Mouse (Mus musculus): ENCODE results near the gene Trim67.
"Not testable (repeated sequence)": the region's sequence is repeated elsewhere in the genome, so short reads cannot be mapped to it uniquely, and the experiment has no call there.

The Trim67 gene

DNA sequence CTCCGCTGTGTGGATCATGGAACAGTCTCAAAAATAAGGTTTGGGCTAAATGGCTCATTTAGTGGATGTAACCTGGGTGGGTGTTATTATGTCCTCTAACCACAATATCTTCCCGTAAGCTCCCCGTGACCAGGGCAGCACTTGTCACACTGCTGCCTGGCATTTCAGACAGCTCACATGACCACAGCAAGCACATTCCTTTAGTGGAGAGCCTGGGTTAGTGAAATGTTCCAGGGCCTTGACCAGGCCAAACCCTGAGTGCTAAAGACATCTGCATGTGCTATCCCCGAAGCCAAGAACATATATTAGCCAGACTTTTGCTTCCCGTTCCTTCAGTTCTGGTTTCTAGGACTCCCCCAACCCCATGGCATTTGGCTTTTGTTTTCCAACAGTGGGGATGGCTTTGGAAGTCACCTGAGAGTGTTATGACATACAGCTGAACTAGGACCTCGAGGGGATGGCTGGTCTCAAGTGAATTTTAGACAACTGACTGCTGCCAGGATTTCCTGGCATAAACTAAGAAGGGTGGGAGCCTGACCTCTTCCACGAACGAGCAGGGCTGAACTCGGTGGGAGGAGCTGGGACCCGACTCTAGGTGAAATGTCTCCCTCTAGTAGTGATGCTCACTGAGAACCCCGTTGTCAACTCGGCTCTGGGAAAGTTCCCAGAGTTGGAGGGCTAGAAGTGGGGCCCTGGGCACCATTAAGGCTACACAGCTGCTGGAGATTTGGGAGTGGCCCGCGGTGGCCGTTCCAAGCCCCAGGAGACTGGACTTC, 40.7 kb downstream of the Trim67 start:
- peak; percentile 50 for DNase-seq (ENCODE audit: low spot score)

- no peak for DNase-seq (ENCODE audit: low spot score)
These were observed 43.0 kb downstream of the Trim67 start for GRCm38 (mm10) chr8:124835848-124836247.

- no peak for DNase-seq (ENCODE audit: low spot score)
These were observed 43.4 kb downstream of the Trim67 start for GRCm38 (mm10) chr8:124836273-124836672.

DNA sequence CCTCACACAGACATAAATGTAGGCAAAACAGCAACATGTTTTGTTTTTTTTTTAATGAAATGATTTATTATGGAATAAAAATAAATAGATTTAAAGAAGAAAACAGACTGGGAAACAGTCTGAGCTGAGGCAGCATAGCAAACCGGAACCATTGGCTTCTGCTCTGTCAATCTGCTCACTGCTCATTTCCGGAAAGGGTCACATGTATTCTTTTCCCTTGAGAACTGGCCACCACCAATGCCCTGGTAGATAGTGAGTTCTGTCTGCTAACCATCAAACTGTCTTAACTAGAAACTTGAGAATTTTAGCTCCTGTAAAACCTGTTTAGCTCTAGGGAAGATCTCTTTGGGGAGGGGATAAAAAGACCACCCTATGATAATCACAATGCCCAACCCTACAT, 44.0 kb downstream of the Trim67 start:
- no peak for DNase-seq (ENCODE audit: low spot score)

DNA sequence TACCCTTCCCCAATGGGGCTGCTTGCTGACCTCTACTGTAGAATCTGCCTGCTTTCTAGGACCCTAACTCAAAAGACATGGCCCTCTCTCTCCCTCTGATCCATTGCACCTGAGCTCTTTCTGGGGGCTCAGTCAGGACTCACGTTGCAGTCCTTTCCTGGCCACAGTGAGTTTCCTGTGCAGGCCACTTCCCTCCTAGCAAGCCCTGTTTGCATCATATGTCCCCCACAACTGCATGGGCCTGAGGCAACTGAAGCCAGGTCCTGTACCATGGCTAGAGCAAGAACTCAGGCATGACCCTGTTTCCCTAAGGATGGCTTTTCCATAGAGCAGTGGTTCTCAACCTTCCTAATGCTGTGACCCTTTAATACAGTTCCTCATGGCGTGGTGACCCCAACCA, 45.1 kb downstream of the Trim67 start:
- DNase-seq (ENCODE audit: low spot score): no peak

GRCm38 (mm10) chr8:124839371-124839770, 46.5 kb downstream of the Trim67 start:
- DNase-seq (ENCODE audit: low spot score): no peak

DNA sequence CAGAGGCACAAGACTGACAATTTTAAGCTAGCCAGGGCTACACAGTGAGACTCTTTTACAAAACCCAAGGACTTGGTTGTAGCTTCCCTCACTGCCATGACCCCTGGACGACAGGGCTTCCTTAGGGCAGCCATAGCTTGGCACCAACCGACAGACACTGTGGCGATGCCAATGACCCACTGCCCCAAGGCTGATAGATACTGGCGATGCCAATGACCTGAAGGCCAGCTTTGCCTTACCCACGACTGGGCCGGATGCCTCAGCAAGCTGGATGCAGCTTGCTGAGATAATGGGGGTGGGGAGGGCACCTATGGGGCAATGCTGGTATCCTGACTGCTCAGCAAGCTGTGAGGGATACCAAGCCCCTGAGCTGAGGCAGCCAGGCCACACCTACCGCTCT, 48.0 kb downstream of the Trim67 start:
- no peak for DNase-seq (ENCODE audit: low spot score)

DNA sequence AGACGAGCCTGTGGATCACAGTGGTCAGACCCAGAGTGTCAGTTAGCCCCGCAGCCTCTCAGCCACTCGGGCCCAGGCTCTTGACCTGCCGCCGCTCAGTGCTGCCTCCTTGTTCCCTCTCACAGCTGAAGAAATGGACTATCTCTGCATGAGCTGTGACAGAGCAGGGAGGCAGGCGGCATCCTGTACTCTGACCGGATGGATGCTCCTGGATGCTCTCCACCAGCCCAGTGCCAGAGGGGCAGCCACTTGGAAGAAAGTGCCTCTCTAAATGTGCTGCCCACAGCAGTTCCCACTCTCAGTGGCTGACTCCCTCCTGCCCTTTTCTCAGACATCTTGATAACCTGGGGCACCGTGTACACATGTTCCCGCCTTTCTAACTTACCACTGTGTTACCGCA, 48.9 kb downstream of the Trim67 start:
- no peak for DNase-seq (ENCODE audit: low spot score)

DNA sequence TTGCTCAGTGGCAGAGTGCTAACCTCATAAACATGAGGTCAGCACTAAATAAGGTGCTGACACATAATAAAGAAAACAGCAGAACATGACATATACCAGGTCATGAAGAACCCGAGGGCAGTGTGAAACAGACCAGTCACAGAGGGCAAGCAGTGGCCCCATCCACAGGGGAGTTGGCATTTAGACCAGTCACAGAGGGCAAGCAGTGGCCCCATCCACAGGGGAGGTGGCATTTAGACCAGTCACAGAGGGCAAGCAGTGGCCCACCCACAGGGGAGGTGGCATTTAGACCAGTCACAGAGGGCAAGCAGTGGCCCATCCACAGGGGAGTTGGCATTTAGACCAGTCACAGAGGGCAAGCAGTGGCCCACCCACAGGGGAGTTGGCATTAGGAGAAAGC, 50.0 kb downstream of the Trim67 start:
- DNase-seq (ENCODE audit: low spot score): not testable (repeated sequence)

- peak; percentile 77 for DNase-seq (ENCODE audit: low spot score)
These were observed 52.2 kb downstream of the Trim67 start for GRCm38 (mm10) chr8:124845131-124845530.

GRCm38 (mm10) chr8:124845573-124845972, 52.7 kb downstream of the Trim67 start:
- DNase-seq (ENCODE audit: low spot score): no peak

GRCm38 (mm10) chr8:124853511-124853910, 60.6 kb downstream of the Trim67 start:
- DNase-seq (ENCODE audit: low spot score): no peak

- DNase-seq (ENCODE audit: low spot score): no peak
These were observed 66.6 kb downstream of the Trim67 start for GRCm38 (mm10) chr8:124859466-124859865.

DNA sequence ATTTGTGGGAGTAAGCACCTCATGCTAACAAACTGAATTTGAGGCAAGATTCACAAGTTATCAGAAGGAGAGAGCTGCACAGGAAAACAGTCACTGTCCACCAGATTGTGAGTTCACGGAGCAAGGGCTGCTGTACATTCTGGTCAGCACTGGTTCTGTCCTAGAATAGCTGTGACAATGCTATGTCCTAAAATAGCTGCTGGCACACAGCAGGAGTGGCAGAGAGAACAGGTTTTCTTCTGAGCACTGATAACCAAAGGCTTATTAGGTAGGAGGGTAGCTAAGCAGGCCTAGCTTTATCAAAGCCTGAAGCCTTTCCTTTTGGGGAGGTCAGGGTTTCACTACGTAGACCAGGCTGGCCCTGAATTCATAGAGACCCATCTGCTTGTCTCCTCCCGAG, 67.3 kb downstream of the Trim67 start:
- DNase-seq (ENCODE audit: low spot score): no peak

- DNase-seq (ENCODE audit: low spot score): peak; percentile 90
These were observed 69.7 kb downstream of the Trim67 start, which contains the start of the genes Gnpat and 2810004N23Rik for GRCm38 (mm10) chr8:124862321-124863162. Gene Gnpat (plus strand): TSS chr8:124863033. Gene 2810004N23Rik (minus strand): TSS chr8:124863120.

DNA sequence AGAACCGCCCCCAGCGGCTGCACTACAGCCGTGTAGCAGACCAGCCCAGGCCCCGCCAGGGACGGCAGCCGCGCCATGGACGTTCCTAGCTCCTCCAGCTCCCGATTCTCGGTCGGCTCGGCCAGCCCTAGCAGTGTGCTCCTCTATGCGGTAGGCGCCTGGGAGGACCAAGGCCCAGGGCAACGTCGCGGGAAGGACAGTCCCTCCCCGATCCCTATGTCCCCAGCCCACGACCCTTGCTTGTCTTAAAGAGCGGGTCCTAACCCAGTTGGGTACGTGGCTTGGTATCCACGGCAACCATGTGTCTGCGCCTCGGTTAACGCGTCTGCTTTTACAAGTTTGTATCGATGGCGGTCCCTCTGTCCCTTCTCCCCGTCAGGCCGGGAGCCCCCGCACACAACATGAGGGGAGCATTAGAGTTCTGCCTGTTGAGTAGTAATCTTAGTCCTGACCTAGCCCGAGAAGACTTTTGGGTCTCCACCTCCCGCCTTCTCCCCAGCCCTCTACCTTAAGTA, 70.3 kb downstream of the Trim67 start:
- no peak for DNase-seq (ENCODE audit: low spot score)

GRCm38 (mm10) chr8:124863729-124864128, 70.8 kb downstream of the Trim67 start:
- DNase-seq (ENCODE audit: low spot score): no peak

GRCm38 (mm10) chr8:124866669-124867068, 73.8 kb downstream of the Trim67 start:
- no peak for DNase-seq (ENCODE audit: low spot score)

- no peak for DNase-seq (ENCODE audit: low spot score)
These were observed 74.2 kb downstream of the Trim67 start for GRCm38 (mm10) chr8:124867126-124867525.

- no peak for DNase-seq (ENCODE audit: low spot score)
These were observed 76.8 kb downstream of the Trim67 start for GRCm38 (mm10) chr8:124869708-124870107.

DNA sequence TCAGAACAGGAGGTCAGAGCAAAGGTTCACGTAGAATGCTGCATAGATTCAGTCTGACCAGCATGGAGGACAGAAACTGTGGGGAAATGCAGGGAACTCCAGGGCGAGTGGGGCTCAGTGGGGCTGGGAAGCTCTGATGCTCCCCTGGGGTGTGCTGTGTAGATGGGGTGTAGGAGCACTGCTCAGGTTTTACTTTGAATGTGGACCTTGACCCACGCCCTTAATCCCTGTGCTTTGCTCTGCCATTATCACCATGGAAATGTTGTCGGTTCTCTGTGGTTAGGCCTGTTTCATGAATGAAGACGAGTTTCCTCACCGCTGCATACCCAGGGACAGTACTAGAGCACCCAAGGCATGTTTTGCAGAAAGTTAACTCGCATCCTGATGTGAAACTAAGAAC, 78.6 kb downstream of the Trim67 start:
- DNase-seq (ENCODE audit: low spot score): no peak

- no peak for DNase-seq (ENCODE audit: low spot score)
These were observed 79.2 kb downstream of the Trim67 start for GRCm38 (mm10) chr8:124872081-124872480.

GRCm38 (mm10) chr8:124872690-124873089, 79.8 kb downstream of the Trim67 start:
- DNase-seq (ENCODE audit: low spot score): peak; percentile 53

Data from lung, postnatal 25 days (tissue).